Mouse (Mus musculus) left cerebral cortex, adult 11 months (tissue): ENCODE data around the gene Rpusd4.

Experiments
- DNase-seq: peaks from one replicate; pipeline ENCODE4 v3.0.0; 2022; ENCODE audit warnings: low spot score

Rpusd4 gene

GRCm38 (mm10) chr9:35286351-35286750 is 18.7 kb downstream of the Rpusd4 start:
- no peak for DNase-seq

GRCm38 (mm10) chr9:35289992-35290391 is 22.3 kb downstream of the Rpusd4 start:
- DNase-seq = no peak

GRCm38 (mm10) chr9:35290417-35290816 is 22.8 kb downstream of the Rpusd4 start:
- DNase-seq = no peak

- no peak for DNase-seq
Measured at GRCm38 (mm10) chr9:35290916-35291315, 23.3 kb downstream of the Rpusd4 start.

GRCm38 (mm10) chr9:35293465-35293864 is 25.8 kb downstream of the Rpusd4 start:
- no peak for DNase-seq

GRCm38 (mm10) chr9:35297791-35298190 is 30.1 kb downstream of the Rpusd4 start:
- DNase-seq = no peak

- DNase-seq = no peak
Measured at GRCm38 (mm10) chr9:35302172-35302571, 34.5 kb downstream of the Rpusd4 start.

GRCm38 (mm10) chr9:35307461-35307860 is 39.8 kb downstream of the Rpusd4 start:
- no peak for DNase-seq

- no peak for DNase-seq
Measured at GRCm38 (mm10) chr9:35310377-35310776, 42.7 kb downstream of the Rpusd4 start.

GRCm38 (mm10) chr9:35312516-35312915 is 44.9 kb downstream of the Rpusd4 start:
- DNase-seq = no peak

GRCm38 (mm10) chr9:35313601-35314000 is 45.9 kb downstream of the Rpusd4 start:
- no peak for DNase-seq

GRCm38 (mm10) chr9:35314254-35314653 is 46.6 kb downstream of the Rpusd4 start:
- no peak for DNase-seq

GRCm38 (mm10) chr9:35316771-35317211 is 49.1 kb downstream of the Rpusd4 start:
- DNase-seq = no peak

GRCm38 (mm10) chr9:35317233-35317980 is 49.7 kb downstream of the Rpusd4 start:
- DNase-seq = no peak

GRCm38 (mm10) chr9:35318537-35319172 is 51.0 kb downstream of the Rpusd4 start:
- no peak for DNase-seq

GRCm38 (mm10) chr9:35320288-35320687 is 52.6 kb downstream of the Rpusd4 start:
- no peak for DNase-seq

- no peak for DNase-seq
Measured at GRCm38 (mm10) chr9:35323974-35324373, 56.3 kb downstream of the Rpusd4 start.

- no peak for DNase-seq
Measured at GRCm38 (mm10) chr9:35324571-35324970, 56.9 kb downstream of the Rpusd4 start.

- no peak for DNase-seq
Measured at GRCm38 (mm10) chr9:35326644-35327263, 59.1 kb downstream of the Rpusd4 start.
